Mouse (Mus musculus) midbrain, embryonic 10.5 days (tissue): ENCODE measurements around the gene Angptl6. TPM values are rescaled to one million over a fixed set of nuclear protein-coding genes. Genes with fewer than 3 reads are reported as not detected.

Experiments
- microRNA-seq: library from miRNA; unstranded; fragments of <30 nt; microRNA quantifications from one replicate; pipeline ENCODE4, GENCODE M21; 2017
- polyA plus RNA-seq: library from polyadenylated mRNA; unstranded; fragments of >200 nt; fragmentation: Nextera tagmentation; extraction: Ambion mirVana; gene quantifications from 2 replicates; pipeline ENCODE4 v1.2.1, GENCODE M21; 2016

The Angptl6 gene
- polyA plus RNA-seq, 1 experiment from 2014 or later: 5.5 TPM

Small RNA genes lying within 50 kb of the gene (microRNA-seq; reads per million reads assigned to microRNA genes)
- 0.90 reads per million for gene Mir7081

Other genes starting within 250 kb of the Angptl6 start
- gene Ubl5, start 236.8 kb downstream of the Angptl6 start, polyA plus RNA-seq: 381 and 400 TPM in 2 replicates
- gene Fbxl12, start 235.0 kb downstream of the Angptl6 start, polyA plus RNA-seq: 20.4 and 21.2 TPM in 2 replicates
- gene Pin1, start 227.6 kb downstream of the Angptl6 start, polyA plus RNA-seq: 84.0 and 91.4 TPM in 2 replicates
- 26.8 and 34.6 TPM in 2 replicates for gene Olfm2, start 133.4 kb downstream of the Angptl6 start, polyA plus RNA-seq
- 0.60 TPM in 2 replicates for gene Col5a3, start 64.7 kb downstream of the Angptl6 start, polyA plus RNA-seq
- not detected in 2 replicates for gene Rdh8, start 61.2 kb downstream of the Angptl6 start, polyA plus RNA-seq
- gene A230050P20Rik, start 11.1 kb downstream of the Angptl6 start, polyA plus RNA-seq: 0.69 and 0.87 TPM in 2 replicates
- gene Ppan, start 8.4 kb upstream of the Angptl6 start, polyA plus RNA-seq: 78.4 and 97.2 TPM in 2 replicates
- 398 and 429 TPM in 2 replicates for gene Eif3g, start 18.9 kb upstream of the Angptl6 start, polyA plus RNA-seq
- 141 and 145 TPM in 2 replicates for gene Dnmt1, start 80.2 kb upstream of the Angptl6 start, polyA plus RNA-seq
- 19.1 and 22.1 TPM in 2 replicates for gene S1pr2, start 97.1 kb upstream of the Angptl6 start, polyA plus RNA-seq
- 141 and 143 TPM in 2 replicates for gene Mrpl4, start 123.0 kb upstream of the Angptl6 start, polyA plus RNA-seq
- 4.5 and 4.9 TPM in 2 replicates for gene Icam1, start 136.3 kb upstream of the Angptl6 start, polyA plus RNA-seq
- gene Icam4, start 149.6 kb upstream of the Angptl6 start, polyA plus RNA-seq: 5.6 and 5.9 TPM in 2 replicates
- gene Icam5, start 152.3 kb upstream of the Angptl6 start, polyA plus RNA-seq: 0.05 TPM in 1 of 2 replicates, not detected in the other
- 0.91 and 1.2 TPM in 2 replicates for gene Zglp1, start 187.4 kb upstream of the Angptl6 start, polyA plus RNA-seq
- gene Gm49373, start 193.4 kb upstream of the Angptl6 start, polyA plus RNA-seq: 1.0 and 1.3 TPM in 2 replicates
- gene Fdx1l, start 193.9 kb upstream of the Angptl6 start, polyA plus RNA-seq: 57.1 and 66.7 TPM in 2 replicates
- gene Gm38431, start 212.3 kb upstream of the Angptl6 start, polyA plus RNA-seq: 3.4 and 3.9 TPM in 2 replicates
- gene Raver1, start 212.3 kb upstream of the Angptl6 start, polyA plus RNA-seq: 95.4 and 102 TPM in 2 replicates